Mouse (Mus musculus): ENCODE data around the gene Stim1.

The Stim1 gene

GRCm38 (mm10) chr7:102267601-102268394 is at the start of gene Stim1:
Gene Stim1 (plus strand): TSS chr7:102267806.
- peak; percentile 70 for DNase-seq (ENCODE audit: extremely low spot score)

GRCm38 (mm10) chr7:102221899-102222298 is 45.7 kb upstream of the Stim1 start:
- no peak for DNase-seq (ENCODE audit: extremely low spot score)

- peak; percentile 75 for DNase-seq (ENCODE audit: extremely low spot score)
These were observed 45.3 kb upstream of the Stim1 start for GRCm38 (mm10) chr7:102222336-102222735.

- peak; percentile 77 for DNase-seq (ENCODE audit: extremely low spot score)
These were observed 44.6 kb upstream of the Stim1 start for GRCm38 (mm10) chr7:102222830-102223556.

- no peak for DNase-seq (ENCODE audit: extremely low spot score)
These were observed 43.5 kb upstream of the Stim1 start for GRCm38 (mm10) chr7:102223883-102224738.

GRCm38 (mm10) chr7:102226051-102226450 is 41.6 kb upstream of the Stim1 start:
- DNase-seq (ENCODE audit: extremely low spot score) = no peak

GRCm38 (mm10) chr7:102228049-102228670 is 39.4 kb upstream of the Stim1 start:
- no peak for DNase-seq (ENCODE audit: extremely low spot score)

GRCm38 (mm10) chr7:102229814-102230213 is 37.8 kb upstream of the Stim1 start:
- no peak for DNase-seq (ENCODE audit: extremely low spot score)

- DNase-seq (ENCODE audit: extremely low spot score) = no peak
These were observed 34.5 kb upstream of the Stim1 start for GRCm38 (mm10) chr7:102233059-102233458.

- DNase-seq (ENCODE audit: extremely low spot score) = no peak
These were observed 28.8 kb upstream of the Stim1 start for GRCm38 (mm10) chr7:102238686-102239286.

GRCm38 (mm10) chr7:102239591-102239990 is 28.0 kb upstream of the Stim1 start:
- no peak for DNase-seq (ENCODE audit: extremely low spot score)

- DNase-seq (ENCODE audit: extremely low spot score) = no peak
These were observed 25.2 kb upstream of the Stim1 start for GRCm38 (mm10) chr7:102242371-102242770.

GRCm38 (mm10) chr7:102242917-102243316 is 24.7 kb upstream of the Stim1 start:
- DNase-seq (ENCODE audit: extremely low spot score) = no peak

- DNase-seq (ENCODE audit: extremely low spot score) = no peak
These were observed 23.7 kb upstream of the Stim1 start for GRCm38 (mm10) chr7:102243870-102244269.

- no peak for DNase-seq (ENCODE audit: extremely low spot score)
These were observed 22.6 kb upstream of the Stim1 start for GRCm38 (mm10) chr7:102244782-102245535.

- no peak for DNase-seq (ENCODE audit: extremely low spot score)
These were observed 21.8 kb upstream of the Stim1 start for GRCm38 (mm10) chr7:102245775-102246174.

- no peak for DNase-seq (ENCODE audit: extremely low spot score)
These were observed 21.3 kb upstream of the Stim1 start for GRCm38 (mm10) chr7:102246265-102246664.

GRCm38 (mm10) chr7:102246956-102247797 is 20.4 kb upstream of the Stim1 start:
- no peak for DNase-seq (ENCODE audit: extremely low spot score)

- DNase-seq (ENCODE audit: extremely low spot score) = no peak
These were observed 18.8 kb upstream of the Stim1 start for GRCm38 (mm10) chr7:102248691-102249404.
